Mouse (Mus musculus): ENCODE measurements around the gene Car2. TPM values are rescaled to one million over a fixed set of nuclear protein-coding genes. Genes with fewer than 3 reads are reported as not detected.

The Car2 gene
- 10 to 100 TPM; 19.7 to 22.2 TPM for total RNA-seq (2021)

DNA sequence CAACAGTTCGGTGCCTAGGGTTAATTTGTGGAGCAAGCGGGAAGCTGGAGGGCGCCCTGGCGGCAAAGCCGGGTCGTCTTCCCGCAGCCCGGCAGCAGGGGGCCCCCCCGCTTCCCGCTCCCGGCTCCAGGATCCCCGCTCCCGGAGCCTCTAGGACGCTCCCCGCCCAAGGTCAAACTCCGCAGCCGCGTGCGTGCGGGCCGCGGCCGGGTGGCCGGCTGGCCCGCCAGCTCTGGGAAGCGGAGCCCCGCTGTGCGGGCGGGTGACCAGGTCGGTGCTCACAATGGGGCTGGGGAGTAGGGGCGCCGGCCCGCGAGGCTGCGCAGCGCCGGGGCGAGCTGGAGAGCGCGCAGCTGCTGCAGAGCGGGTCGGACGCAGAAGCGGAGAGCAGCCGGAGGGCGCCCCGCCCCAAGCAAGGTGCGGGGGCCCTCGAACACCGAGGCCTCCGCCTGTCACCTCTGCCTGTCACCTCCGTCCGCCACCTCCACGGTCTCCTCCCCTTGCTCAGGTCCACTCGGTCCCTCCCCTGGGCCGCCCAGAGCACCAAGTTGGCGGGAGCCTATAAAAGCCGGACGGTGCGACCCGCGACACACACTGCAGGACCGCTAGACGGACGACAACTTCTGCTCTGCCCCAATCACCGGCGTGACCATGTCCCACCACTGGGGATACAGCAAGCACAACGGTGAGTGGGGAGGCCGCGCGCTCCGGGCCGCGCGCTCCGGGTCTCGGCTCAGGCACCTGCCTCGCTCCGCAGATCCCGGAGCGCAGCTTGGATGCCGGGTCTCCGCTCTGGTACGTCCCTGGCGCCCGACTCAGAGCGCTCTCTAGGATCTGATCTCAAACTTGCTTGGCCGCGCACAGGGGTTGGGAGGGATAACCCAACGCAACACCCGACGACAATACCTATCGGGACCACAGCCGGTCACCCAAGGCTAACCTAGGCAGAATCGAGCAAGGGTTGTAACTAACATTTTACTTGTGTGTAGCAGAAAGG, at the start of gene Car2:
Car2 (plus strand) TSS at position 172 of the 997 bp plus-strand sequence.
- intact Hi-C loops (cut with DNase I) = no loop called here
- peak; percentile 67 for DNase-seq

- intact Hi-C loops (cut with DNase I) = no loop called here
- no peak for DNase-seq
Observed at GRCm38 (mm10) chr3:14838936-14839335, 47.1 kb upstream of the Car2 start.

DNA sequence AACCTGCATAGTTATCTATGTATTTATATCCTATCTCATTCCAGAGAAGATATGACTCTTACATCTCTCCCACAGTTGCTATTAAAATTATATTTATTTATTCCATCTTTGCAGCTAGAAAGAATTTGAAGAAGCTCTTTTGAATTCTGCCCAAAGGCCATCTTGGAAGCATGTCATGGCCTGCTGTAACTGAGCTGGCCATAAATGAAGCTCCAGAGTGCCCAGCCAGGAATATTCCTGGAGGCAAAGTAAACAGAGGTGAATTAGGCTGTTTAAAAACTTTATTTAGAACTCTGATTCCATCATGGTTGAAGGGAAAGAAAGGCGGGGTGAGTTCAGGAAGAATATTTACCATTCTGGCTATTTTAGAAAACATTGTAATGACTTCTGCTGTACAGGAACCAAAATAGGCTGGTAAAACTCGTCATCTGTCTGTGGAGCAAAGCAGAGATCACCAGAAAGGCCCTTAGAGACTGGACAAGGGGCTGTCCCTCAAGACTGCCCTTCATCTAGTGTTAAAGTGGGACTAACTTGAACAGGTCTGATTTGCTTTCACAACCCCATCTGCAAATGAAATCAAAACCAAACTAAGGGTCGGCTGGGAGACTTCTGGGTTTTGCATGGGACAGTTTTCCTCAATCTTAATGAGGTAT, 46.5 kb upstream of the Car2 start:
- no peak for DNase-seq
- intact Hi-C loops (cut with DNase I) = no loop called here

GRCm38 (mm10) chr3:14848587-14849254, 37.4 kb upstream of the Car2 start:
- intact Hi-C loops (cut with DNase I) = no loop called here

DNA sequence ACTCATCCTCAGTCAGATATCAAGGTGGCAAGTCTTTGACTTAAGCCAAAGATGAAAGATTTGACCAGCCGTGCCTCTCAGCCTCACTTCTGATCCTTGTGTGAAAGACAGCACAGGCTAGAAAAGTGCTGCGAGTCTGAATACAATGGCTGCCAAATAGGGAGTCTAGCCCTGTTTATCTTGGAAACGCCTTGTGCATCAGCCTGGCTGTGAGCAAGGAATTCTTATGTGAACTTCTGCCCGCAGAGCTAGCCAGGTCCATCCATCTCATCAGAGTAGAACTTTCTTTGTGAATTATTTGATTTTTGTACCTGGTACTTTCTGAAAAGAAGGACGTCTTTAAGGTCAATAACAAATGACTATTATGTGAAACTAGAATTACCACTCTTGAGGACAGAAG, 32.1 kb upstream of the Car2 start:
- intact Hi-C loops (cut with DNase I) = no loop called here
- no peak for DNase-seq

More at GRCm38 (mm10) chr3:14848587-14849254, 37.4 kb upstream of the Car2 start:
- no peak for DNase-seq

GRCm38 (mm10) chr3:14854446-14854845, 31.6 kb upstream of the Car2 start:
- DNase-seq = no peak
- intact Hi-C loops (cut with DNase I) = no loop called here

- intact Hi-C loops (cut with DNase I) = no loop called here
- DNase-seq = no peak
Observed at GRCm38 (mm10) chr3:14857874-14858273, 28.2 kb upstream of the Car2 start.

GRCm38 (mm10) chr3:14860291-14860690, 25.8 kb upstream of the Car2 start:
- intact Hi-C loops (cut with DNase I) = no loop called here
- DNase-seq = peak; percentile 39

GRCm38 (mm10) chr3:14861165-14861564, 24.9 kb upstream of the Car2 start:
- no peak for DNase-seq
- intact Hi-C loops (cut with DNase I) = no loop called here

- intact Hi-C loops (cut with DNase I) = no loop called here
- DNase-seq = no peak
Observed at GRCm38 (mm10) chr3:14861787-14862186, 24.3 kb upstream of the Car2 start.

DNA sequence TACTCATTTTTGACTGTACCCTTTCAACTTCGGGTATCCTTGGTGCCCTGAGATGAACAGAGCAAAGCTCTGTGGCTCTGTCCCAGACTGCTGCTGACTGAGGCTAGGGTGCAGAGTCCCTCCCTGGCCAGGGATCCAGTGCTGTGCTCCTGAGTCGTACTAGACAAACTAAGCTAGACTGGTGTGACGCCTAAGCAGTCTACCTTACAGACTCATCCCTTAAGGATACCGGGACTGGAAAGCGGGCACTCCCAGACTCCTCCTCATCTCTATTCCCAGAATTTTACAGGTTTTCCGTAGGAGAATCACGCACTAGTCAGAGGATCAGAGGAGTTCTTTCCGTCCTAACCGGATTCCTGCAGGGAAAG, 23.4 kb upstream of the Car2 start:
- intact Hi-C loops (cut with DNase I) = no loop called here
- peak; percentile 22 for DNase-seq

DNA sequence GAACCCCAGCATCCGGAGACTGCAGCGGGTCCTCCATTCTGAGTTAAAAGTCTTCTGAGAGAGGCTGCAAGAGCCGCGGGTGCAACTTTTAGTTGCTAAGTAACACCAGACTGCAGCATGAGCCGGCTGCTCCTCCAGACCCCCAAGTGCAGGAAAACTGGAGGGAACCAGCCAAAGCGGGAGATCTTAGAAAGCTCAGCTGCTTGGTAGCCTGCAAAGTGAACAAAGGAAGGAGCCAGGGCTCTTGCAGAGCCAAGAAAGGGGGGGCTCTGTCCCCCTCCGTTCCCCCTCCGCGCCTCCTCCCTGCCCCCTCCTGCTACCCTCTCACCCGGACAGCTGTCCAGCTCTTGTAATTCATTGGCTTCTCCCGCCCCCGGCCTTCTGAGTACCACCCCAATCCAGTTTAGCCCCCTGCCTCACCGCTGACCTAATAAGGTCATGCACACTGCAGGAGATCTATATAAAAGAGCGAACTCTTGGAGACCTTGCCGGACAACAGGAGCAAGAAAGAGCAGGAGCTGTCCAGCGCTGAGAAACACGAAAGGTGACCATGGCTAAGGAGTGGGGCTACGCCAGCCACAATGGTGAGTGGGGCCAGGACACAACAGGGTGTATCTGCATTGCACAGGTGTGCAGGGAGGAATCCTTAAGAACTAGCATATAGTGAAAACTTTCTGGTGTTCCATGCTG, 22.9 kb upstream of the Car2 start, which contains the start of gene Car3:
Car3 (plus strand) TSS at position 491 of the 690 bp plus-strand sequence.
- intact Hi-C loops (cut with DNase I) = no loop called here
- DNase-seq = peak; percentile 40

DNA sequence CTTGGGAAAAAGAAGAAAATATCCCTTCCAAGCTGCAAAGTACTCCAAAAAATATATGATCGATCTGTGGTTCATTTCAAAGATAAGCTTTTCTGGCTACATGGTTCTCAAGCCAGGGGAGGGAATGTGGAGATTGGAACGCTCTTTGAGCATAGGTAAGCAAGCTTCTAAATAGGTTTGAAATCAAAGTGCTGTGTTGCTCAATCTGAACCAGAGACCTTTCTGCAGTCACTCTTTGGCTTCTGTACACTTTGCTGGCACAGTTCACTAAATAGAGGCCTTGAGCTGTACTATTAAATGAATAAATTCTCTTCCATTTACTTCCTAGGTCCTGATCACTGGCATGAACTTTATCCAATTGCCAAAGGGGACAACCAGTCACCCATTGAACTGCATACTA, 22.2 kb upstream of the Car2 start:
- intact Hi-C loops (cut with DNase I) = no loop called here
- no peak for DNase-seq

- DNase-seq = no peak
- intact Hi-C loops (cut with DNase I) = no loop called here
Observed at GRCm38 (mm10) chr3:14865941-14866340, 20.1 kb upstream of the Car2 start.

- DNase-seq = peak; percentile 73
- intact Hi-C loops (cut with DNase I) = loop anchor here (5.0 kb wide), 1 partner anchor 328 kb away; no protein-coding TSS in a partner anchor
Observed at GRCm38 (mm10) chr3:14869779-14870178, 16.3 kb upstream of the Car2 start.

- no peak for DNase-seq
- intact Hi-C loops (cut with DNase I) = loop anchor here (5.0 kb wide), 1 partner anchor 327 kb away; no protein-coding TSS in a partner anchor
Observed at GRCm38 (mm10) chr3:14870528-14870927, 15.5 kb upstream of the Car2 start.

- intact Hi-C loops (cut with DNase I) = loop anchor here (5.0 kb wide), 1 partner anchor 326 kb away; no protein-coding TSS in a partner anchor
- peak; percentile 35 for DNase-seq
Observed at GRCm38 (mm10) chr3:14871386-14871785, 14.7 kb upstream of the Car2 start.

GRCm38 (mm10) chr3:14874402-14875040, 11.6 kb upstream of the Car2 start:
- intact Hi-C loops (cut with DNase I) = loop anchor here (5.0 kb wide), 2 partner anchors 323 to 368 kb away; no protein-coding TSS in a partner anchor

GRCm38 (mm10) chr3:14876325-14876918, 9.7 kb upstream of the Car2 start:
- DNase-seq = no peak
- intact Hi-C loops (cut with DNase I) = loop anchor here (5.0 kb wide), 1 partner anchor 366 kb away; no protein-coding TSS in a partner anchor

More at GRCm38 (mm10) chr3:14874402-14875040, 11.6 kb upstream of the Car2 start:
- no peak for DNase-seq

Measured in left cerebral cortex, postnatal 4 days (tissue).